Mouse (Mus musculus) lung, adult 2 months (tissue): Measurements from ENCODE around the gene Atp6v0d1. TPM values are rescaled to one million over a fixed set of nuclear protein-coding genes. Genes with fewer than 3 reads are reported as not detected.
"Not testable (repeated sequence)": the region's sequence is repeated elsewhere in the genome, so short reads cannot be mapped to it uniquely, and the experiment has no call there.

Experiments used
- DNase-seq: peaks from one replicate; pipeline ENCODE4 v3.0.0; 2022
- H3K4me1 ChIP-seq: fragments of 200-500 bp; 2 replicates; pipeline ENCODE4 v1.6.1; 2011; ENCODE audit warnings: low read length; ENCODE audit not compliant: control insufficient read depth, insufficient read depth
- H3K4me3 ChIP-seq: fragments of 200-500 bp; replicated peaks from 2 replicates; pipeline ENCODE3; 2011; ENCODE audit warnings: low read depth, mild to moderate bottlenecking, control low read depth, low read length; ENCODE audit errors: extremely low read depth
- CTCF ChIP-seq: fragments of 200-500 bp; IDR thresholded peaks from 2 replicates; pipeline ENCODE4 v1.5.1; 2011; ENCODE audit warnings: mild to moderate bottlenecking, low read length, control low read depth; ENCODE audit not compliant: insufficient read depth
- POLR2A ChIP-seq: fragments of 200-500 bp; IDR thresholded peaks from 2 replicates; pipeline ENCODE4 v1.6.1; 2011; ENCODE audit warnings: low read depth, mild to moderate bottlenecking, control low read depth, low read length, borderline replicate concordance; ENCODE audit errors: extremely low read depth
- WGBS: fragments of 180-500 bp; shearing (Covaris S2); methylation state at CpG from one replicate; pipeline ENCODE4 v1.1.7; 2018; 5-methylcytosine and 5-hydroxymethylcytosine counted together
- polyA plus RNA-seq: library from polyadenylated mRNA; depleted of rRNA; stranded (reverse); fragments of >200 nt; gene quantifications from 2 replicates; pipeline ENCODE4 v1.2.3, GENCODE M21; 2012

Gene Atp6v0d1
- polyA plus RNA-seq, 1 experiment = 121 TPM

DNA sequence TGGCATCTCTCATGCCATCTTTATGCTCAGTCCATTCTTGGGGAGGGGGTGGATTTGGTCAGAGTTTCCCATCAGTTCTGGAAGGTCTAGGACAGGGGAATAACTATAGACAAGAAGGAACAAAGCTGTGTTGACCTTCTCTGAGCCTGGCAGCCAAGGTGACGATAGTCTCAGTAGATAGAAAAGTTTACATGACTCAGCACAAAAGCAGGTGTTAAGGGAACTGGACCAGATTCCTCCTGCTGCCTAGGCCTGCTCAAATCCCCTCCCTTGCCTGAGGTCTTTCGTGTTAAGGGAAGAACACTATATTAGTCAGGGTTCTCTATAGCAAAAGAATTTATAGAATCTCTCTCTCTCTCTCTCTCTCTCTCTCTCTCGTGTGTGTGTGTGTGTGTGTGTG is 13.9 kb upstream of the Atp6v0d1 start:
- 53% methylated on average over 3 of the region's 3 CpGs for WGBS
- Histone ChIP-seq H3K4me1 (no peaks in the 10 kb centered on the region), H3K4me3 (no peak overlapping the region)
- TF ChIP-seq POLR2A = no peak
- TF ChIP-seq CTCF = no peak
- DNase-seq = no peak

DNA sequence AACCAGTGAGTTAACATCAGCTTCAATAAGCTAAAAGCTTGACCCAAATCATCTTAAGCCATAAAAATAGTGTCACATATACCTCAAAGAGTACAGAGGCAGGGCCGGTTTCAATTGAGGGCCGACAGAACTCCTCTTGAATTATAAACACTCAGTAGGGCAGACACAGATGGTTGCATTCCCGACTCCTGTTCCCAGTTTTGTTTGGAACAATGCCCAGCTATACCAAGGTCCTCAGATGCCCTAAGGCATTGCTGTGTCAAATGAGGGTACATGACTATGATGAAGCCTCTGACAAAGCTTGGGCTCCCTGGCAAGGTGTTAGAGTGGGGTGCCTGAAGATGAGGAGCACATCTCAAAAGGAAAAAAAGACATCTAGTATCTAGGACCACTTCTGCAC is 9.7 kb upstream of the Atp6v0d1 start:
- H3K4me1 ChIP-seq = no peaks in the 10 kb centered on the region
- no peak for DNase-seq
- 48% methylated on average over 3 of the region's 3 CpGs for WGBS
- TF ChIP-seq POLR2A (no peak), CTCF (no peak)
- H3K4me3 ChIP-seq = no peak overlapping the region

DNA sequence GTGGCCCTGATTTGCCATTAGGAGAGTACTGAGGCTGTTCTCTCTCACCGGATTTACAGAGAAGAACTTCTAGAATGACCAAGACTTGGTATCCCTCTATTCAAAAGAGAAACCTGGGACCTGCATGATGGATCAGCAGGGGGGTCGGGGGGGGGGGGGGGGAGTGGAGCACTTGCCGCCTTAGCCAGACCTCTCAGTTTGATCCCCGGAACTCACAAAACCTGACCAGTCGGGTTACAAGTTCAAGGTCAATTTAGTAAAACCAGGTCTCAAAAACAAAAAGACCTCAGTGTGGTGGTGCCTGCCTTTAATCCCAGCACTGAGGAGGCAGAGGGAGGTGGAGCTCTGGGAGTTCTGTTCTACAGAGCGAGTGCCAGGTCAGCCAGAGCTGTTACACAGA is 8.9 kb upstream of the Atp6v0d1 start:
- TF ChIP-seq CTCF (no peak), POLR2A (no peak)
- no peak for DNase-seq
- H3K4me1 ChIP-seq = no peaks in the 10 kb centered on the region
- 39% methylated on average over 6 of the region's 6 CpGs for WGBS
- H3K4me3 ChIP-seq = no peak overlapping the region

DNA sequence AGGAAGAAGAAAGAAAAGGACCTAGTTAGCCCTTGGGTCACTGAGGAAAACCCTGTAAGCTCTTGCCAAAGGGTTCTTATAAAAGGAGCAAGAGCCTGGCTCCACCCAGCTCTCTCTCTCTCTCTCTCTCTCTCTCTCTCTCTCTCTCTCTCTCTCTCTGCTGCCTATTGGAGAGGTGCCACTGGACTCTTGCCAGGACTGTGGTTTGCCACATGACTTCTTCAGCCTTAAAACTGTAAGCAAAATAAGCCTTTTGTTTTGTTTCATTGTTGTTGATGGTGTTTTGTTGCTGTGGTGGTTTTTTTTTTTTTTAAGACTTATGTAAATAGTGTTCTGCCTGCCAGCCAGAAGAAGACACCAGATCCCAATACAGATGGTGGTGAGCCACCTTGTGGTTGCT is 7.6 kb upstream of the Atp6v0d1 start:
- TF ChIP-seq CTCF (no peak), POLR2A (no peak)
- no peaks in the 10 kb centered on the region for H3K4me1 ChIP-seq
- DNase-seq = no peak
- no peak overlapping the region for H3K4me3 ChIP-seq

DNA sequence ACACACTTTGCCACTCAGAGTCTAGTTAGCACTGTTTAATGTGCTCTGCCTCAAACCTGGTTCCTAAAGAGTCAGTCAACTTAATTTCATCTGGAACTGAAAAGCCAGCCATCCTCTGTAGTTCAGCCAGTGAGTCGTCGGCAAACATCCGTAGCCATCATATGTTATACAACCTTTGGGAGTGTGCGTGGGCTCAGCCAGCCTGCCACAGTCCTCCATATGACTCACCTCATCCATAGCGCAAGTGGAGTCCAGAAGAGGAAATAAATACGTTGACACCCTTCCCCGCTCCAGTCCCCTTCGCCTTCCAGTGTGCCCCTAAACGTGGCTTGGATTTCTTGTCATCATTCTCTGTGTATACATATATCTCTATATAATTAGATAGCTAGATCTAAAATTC is 6.0 kb upstream of the Atp6v0d1 start:
- 76% methylated on average over 9 of the region's 9 CpGs for WGBS
- Histone ChIP-seq H3K4me1 (0 out of 2 replicates have a peak, but pooled peaks cover under 1% of the 10 kb centered on the region), H3K4me3 (no peak overlapping the region)
- no peak for DNase-seq
- no peak for TF ChIP-seq CTCF
- no peak for TF ChIP-seq POLR2A

DNA sequence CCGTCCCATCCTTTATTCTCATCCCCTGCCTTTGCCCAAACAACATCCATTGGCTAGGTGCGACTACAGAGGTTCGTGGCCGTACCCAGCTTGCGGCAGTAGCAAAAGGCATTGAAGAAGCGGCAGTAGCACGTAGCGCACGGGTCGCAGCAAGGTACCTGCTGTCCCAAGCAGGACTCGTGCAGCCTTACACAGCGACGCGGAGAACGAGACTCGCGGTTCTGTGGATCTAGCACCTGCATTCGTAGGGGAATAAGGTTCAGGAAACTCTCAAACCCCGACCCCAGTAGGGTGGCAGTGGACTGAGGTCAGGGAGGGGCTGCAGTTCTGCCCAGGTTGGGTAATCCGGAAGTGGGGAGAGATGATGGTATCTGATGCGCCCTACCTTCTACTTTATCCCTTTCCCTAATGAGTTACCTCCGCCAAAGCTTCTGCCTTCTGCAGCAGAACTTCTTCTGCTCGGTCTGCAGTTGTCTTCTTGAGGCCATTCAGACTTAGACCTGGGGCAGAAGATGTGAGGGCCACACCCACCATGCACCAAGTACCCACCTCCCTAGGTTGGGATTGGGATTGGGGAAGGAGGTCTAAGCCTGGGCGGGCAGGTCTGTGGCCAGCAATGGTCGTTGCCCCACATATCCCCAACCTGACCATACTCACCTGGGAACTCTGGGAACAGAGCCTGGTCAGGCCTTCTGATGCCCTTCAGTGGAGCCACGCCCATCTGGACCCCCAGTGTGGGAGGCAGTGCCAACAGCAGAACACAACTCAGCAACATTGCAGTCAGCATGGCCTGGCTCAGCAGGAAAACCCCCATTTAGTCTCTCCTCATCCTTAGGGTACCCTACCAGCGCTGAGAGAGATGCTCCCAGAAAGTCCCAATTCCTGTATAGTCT is 1.1 kb upstream of the Atp6v0d1 start:
- peak overlapping the region; percentile 64 for H3K4me3 ChIP-seq
- no peak for DNase-seq
- peaks cover 5% of the 10 kb centered on the region; the same call in 1 of the 2 replicates for H3K4me1 ChIP-seq
- TF ChIP-seq CTCF = no peak
- TF ChIP-seq POLR2A = no peak
- 22% methylated on average over 27 of the region's 27 CpGs for WGBS

DNA sequence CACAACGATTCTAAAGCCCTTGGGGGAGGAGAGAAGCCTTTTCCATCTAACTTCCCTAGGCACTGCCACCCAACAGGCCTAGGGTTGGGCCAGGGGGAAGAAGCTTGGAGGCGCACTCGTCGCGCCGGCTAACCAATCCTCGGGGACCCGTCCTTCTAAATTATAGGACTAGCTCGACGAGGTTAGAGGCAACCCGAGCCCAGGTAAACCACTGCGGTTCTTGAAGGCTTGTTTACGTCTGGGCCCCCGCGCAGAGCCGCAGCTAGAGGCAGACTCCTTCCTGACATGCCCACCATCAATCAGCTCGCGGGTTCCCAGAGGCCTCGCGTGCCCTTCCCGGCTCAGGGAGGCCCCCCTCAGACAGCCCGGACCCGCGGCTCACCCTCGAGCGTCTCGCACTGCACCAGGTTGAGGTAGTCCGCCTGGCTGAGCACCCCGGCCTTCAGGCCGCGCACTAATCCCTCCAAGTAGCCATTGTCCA is 406 bp downstream of the Atp6v0d1 start:
- Histone ChIP-seq H3K4me1 (peaks cover 5% of the 10 kb centered on the region; the same call in 1 of the 2 replicates), H3K4me3 (peak overlapping the region; percentile 77)
- DNase-seq = no peak
- TF ChIP-seq POLR2A = no peak
- TF ChIP-seq CTCF = no peak
- under 1% methylated on average over 31 of the region's 31 CpGs for WGBS

DNA sequence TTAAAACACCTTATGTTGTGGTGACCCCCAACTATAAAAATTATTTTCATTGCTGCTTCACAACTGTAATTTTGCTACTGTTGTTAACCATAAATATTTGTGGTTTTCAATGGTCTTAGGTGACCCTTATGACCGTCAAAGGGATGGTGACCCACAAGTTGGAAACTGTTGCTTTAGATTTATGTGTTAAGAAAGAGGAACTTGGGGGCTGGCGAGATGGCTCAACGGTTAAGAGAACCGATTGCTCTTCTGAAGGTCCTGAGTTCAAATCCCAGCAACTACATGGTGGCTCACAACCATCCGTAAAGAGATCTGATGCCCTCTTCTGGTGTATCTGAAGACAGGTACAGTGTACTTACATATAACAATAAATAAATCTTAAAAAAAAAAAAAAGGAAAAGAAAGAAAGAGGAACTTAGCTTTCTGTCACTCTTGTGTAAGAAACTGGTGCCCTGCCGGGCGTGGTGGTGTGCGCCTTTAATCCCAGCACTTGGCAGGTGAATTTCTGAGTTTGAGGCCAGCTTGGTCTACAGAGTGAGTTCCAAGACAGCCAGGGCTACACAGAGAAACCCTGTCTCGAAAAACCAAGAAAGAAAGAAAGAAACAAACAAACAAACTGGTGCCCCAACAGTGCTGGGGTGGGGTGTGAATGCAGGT is 1.1 kb downstream of the Atp6v0d1 start:
- DNase-seq = not testable (repeated sequence)
- WGBS = 55% methylated on average over 9 of the region's 9 CpGs

DNA sequence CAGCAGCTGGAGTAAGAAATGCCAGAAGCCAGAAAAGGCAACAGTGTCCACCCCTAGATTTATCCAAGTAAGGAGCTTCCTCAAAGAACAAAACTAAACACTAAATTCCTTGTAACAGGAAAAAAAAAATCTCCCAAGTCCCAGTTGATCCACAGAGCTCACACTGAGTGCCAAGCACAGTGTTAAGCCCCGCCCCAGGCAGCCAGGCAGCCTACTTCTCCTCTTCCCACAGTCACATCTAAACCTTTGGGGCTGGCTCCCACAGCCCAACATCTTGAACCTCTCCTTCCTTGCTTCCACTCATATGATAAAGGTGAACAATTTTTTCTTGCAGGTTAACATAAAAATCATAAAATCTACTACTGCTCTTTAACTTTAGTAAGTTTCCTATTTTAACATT is 2.0 kb downstream of the Atp6v0d1 start:
- no peak for TF ChIP-seq CTCF
- no peak for TF ChIP-seq POLR2A
- WGBS = 61% methylated on average over 1 of the region's 1 CpGs

More for the DNA sequence above, 1.1 kb downstream of the Atp6v0d1 start:
- H3K4me1 ChIP-seq = not testable (repeated sequence)
- H3K4me3 ChIP-seq = peak overlapping the region; percentile 77

DNA sequence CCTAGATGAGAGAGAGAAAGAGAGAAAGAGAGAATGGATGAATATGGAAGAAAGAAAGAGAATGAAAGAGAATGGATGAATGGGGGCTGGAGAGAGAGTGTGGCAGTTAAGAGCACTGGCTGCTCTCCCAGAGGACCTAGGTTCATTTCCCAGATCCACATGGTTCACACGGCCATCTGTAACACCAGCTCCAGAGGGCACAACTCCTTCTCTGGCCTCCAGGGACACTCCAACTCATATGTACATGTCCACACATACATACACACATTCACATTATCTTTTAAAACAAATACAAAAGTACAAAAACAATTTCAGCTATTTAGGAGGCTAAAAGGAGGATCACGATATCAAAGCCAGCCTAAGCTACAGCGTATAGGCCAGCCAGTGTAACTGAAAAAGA is 3.0 kb downstream of the Atp6v0d1 start:
- peaks cover 5% of the 10 kb centered on the region; the same call in 1 of the 2 replicates for H3K4me1 ChIP-seq
- H3K4me3 ChIP-seq = no peak overlapping the region
- WGBS = 75% methylated on average over 3 of the region's 3 CpGs
- DNase-seq = no peak
- TF ChIP-seq CTCF (no peak), POLR2A (no peak)

More for the DNA sequence above, 2.0 kb downstream of the Atp6v0d1 start:
- no peak for DNase-seq
- no peak overlapping the region for H3K4me3 ChIP-seq
- H3K4me1 ChIP-seq = peaks cover 5% of the 10 kb centered on the region; the same call in 1 of the 2 replicates
